Mouse (Mus musculus) c-Kit-negative CD71-positive TER-119-positive erythroid progenitor cells, embryonic 14.5 days (primary cell): ENCODE data around the gene Wbp2.

ENCODE experiments used
- DNase-seq: peaks from one replicate; pipeline ENCODE4 v3.0.0-alpha.2; 2013; ENCODE audit warnings: low read depth, low spot score

Wbp2 gene

GRCm38 (mm10) chr11:116063562-116063961 lies 23.2 kb downstream of the Wbp2 start:
- no peak for DNase-seq

- no peak for DNase-seq
Observed at GRCm38 (mm10) chr11:116062521-116062920, 24.3 kb downstream of the Wbp2 start.

GRCm38 (mm10) chr11:116061641-116062415 lies 25.0 kb downstream of the Wbp2 start:
- DNase-seq: no peak

- DNase-seq: no peak
Observed at GRCm38 (mm10) chr11:116060596-116060995, 26.2 kb downstream of the Wbp2 start.

- DNase-seq: no peak
Observed at GRCm38 (mm10) chr11:116059691-116060025, 27.1 kb downstream of the Wbp2 start.

GRCm38 (mm10) chr11:116058868-116059690 lies 27.7 kb downstream of the Wbp2 start:
- no peak for DNase-seq

- no peak for DNase-seq
Observed at GRCm38 (mm10) chr11:116058022-116058614, 28.7 kb downstream of the Wbp2 start.

GRCm38 (mm10) chr11:116057237-116057881 lies 29.4 kb downstream of the Wbp2 start:
- DNase-seq: peak; percentile 29

- DNase-seq: no peak
Observed at GRCm38 (mm10) chr11:116055873-116056272, 30.9 kb downstream of the Wbp2 start.

- DNase-seq: no peak
Observed at GRCm38 (mm10) chr11:116053510-116054229, 33.1 kb downstream of the Wbp2 start.

GRCm38 (mm10) chr11:116050196-116050595 lies 36.6 kb downstream of the Wbp2 start:
- no peak for DNase-seq

- DNase-seq: no peak
Observed at GRCm38 (mm10) chr11:116049610-116050009, 37.2 kb downstream of the Wbp2 start.

- DNase-seq: no peak
Observed at GRCm38 (mm10) chr11:116045173-116045572, 41.6 kb downstream of the Wbp2 start.

GRCm38 (mm10) chr11:116043286-116043685 lies 43.5 kb downstream of the Wbp2 start:
- no peak for DNase-seq

GRCm38 (mm10) chr11:116042372-116043138 lies 44.2 kb downstream of the Wbp2 start:
- DNase-seq: no peak

GRCm38 (mm10) chr11:116041833-116042232 lies 45.0 kb downstream of the Wbp2 start:
- no peak for DNase-seq

GRCm38 (mm10) chr11:116040593-116040992 lies 46.2 kb downstream of the Wbp2 start:
- no peak for DNase-seq

- no peak for DNase-seq
Observed at GRCm38 (mm10) chr11:116037826-116038225, 49.0 kb downstream of the Wbp2 start.

GRCm38 (mm10) chr11:116036671-116037070 lies 50.1 kb downstream of the Wbp2 start:
- no peak for DNase-seq

GRCm38 (mm10) chr11:116034584-116034983 lies 52.2 kb downstream of the Wbp2 start:
- DNase-seq: no peak
